Mouse (Mus musculus): ENCODE results near the gene Nr4a1.

- TF ChIP-seq CTCF (IDR thresholded peaks at IDR 0.05; ENCODE audit: control insufficient read depth, insufficient read depth, insufficient replicate concordance, low read depth, low read length) (no peak), POLR2A (IDR thresholded peaks at IDR 0.05; ENCODE audit: control insufficient read depth, low read depth, low read length) (no peak; the same call in 1 of the 2 replicates)
These were observed 7.6 kb upstream of the Nr4a1 start for GRCm38 (mm10) chr15:101246231-101247154.

All from testis, adult 2 months (tissue).